9 mouse cellular contexts compared by ENCODE assay signal in the genomic region with DNA sequence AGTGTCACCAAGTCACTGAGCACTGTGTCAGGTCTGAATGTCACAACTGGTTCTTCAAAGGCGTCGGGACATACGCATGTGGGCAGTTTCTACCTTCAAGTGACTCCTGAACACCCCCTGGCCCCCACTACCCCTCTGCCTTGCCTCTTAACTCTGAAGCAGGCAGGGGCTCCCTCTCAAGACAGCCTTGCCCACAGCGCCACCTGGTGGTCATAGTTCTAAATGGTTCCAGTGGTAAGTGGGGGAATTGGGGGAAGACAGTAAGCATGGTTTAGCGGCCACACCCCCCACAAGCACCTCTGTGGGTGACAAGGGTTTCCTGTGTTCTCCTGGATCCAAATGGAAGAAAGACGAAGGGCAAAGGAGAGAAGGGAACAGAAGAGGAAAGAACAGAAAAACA.
DNase-seq lines count a peak whose midpoint lies in the region; ATAC-seq and TF ChIP-seq lines count a peak whose summit lies in the region.
"Had no signal": no experiment of that assay in that cellular context is flagged by ENCODE, and none has a peak within 500 bp of the region (broad histone marks: within the 10 kb centered on the region; RNA-seq: fewer than 3 reads in every experiment).

No protein-coding gene starts in this region.

- DNase-seq in 3134 (ENCODE audit: extremely low read depth, insufficient read length, low spot score) = peak; percentile 53
- DNase-seq in adrenal gland, postnatal 25 days = peak; percentile 90
- peak; percentile 51 to 77 for DNase-seq in heart, adult 9 months (ENCODE audit: low spot score in 2 of 2)
- peak; percentile 83 for DNase-seq in kidney, adult 9 months
- DNase-seq in midbrain, postnatal 0 days (ENCODE audit: low spot score) = peak; percentile 83
- peak; percentile 79 to 91 for DNase-seq in spleen, postnatal 10 days (ENCODE audit: low spot score in 2 of 2)

- TF ChIP-seq CTCF in midbrain, postnatal 0 days (IDR thresholded peaks at IDR 0.05) = peak; percentile 98

- 0 out of 2 replicates have a peak, but pooled peaks cover 3% of the 10 kb centered on the region for H3K27me3 ChIP-seq in embryonic facial prominence, embryonic 13.5 days
- H3K27me3 ChIP-seq in limb, embryonic 15.5 days = no peaks in the 10 kb centered on the region
- no peaks in the 10 kb centered on the region for H3K27me3 ChIP-seq in midbrain, postnatal 0 days (ENCODE audit: insufficient read depth, low read length)
- H3K27me3 ChIP-seq: Patski had no signal

- H3K4me1 ChIP-seq in embryonic facial prominence, embryonic 13.5 days = peaks cover 24% of the 10 kb centered on the region
- peaks cover 23% of the 10 kb centered on the region for H3K4me1 ChIP-seq in limb, embryonic 15.5 days
- H3K4me1 ChIP-seq in midbrain, postnatal 0 days (ENCODE audit: insufficient read depth, low read length) = peaks cover 4% of the 10 kb centered on the region; the same call in 1 of the 2 replicates

- H3K9ac ChIP-seq in embryonic facial prominence, embryonic 13.5 days = no peak overlapping the region
- H3K9ac ChIP-seq in limb, embryonic 15.5 days = no peak overlapping the region
- H3K9ac ChIP-seq in midbrain, postnatal 0 days (replicated peaks; ENCODE audit: low read length, poor library complexity, severe bottlenecking) = no peak overlapping the region

- H3K4me3 ChIP-seq in embryonic facial prominence, embryonic 13.5 days = no peak overlapping the region
- no peak overlapping the region for H3K4me3 ChIP-seq in limb, embryonic 15.5 days
- H3K4me3 ChIP-seq in midbrain, postnatal 0 days (ENCODE audit: low read depth, low read length) = no peak overlapping the region

- H3K27ac ChIP-seq in embryonic facial prominence, embryonic 13.5 days = no peak overlapping the region; the same call in 1 of the 2 replicates
- no peak overlapping the region for H3K27ac ChIP-seq in limb, embryonic 15.5 days
- H3K27ac ChIP-seq in midbrain, postnatal 0 days (ENCODE audit: low read depth, low read length) = no peak overlapping the region

- WGBS in embryonic facial prominence, embryonic 13.5 days = 11% methylated on average over 6 of the region's 6 CpGs
- WGBS in limb, embryonic 15.5 days = 5% methylated on average over 6 of the region's 6 CpGs
- 9% methylated on average over 6 of the region's 6 CpGs for WGBS in midbrain, postnatal 0 days

- 0 out of 2 replicates have a peak, but pooled peaks have one; percentile 21 for ATAC-seq in embryonic facial prominence, embryonic 13.5 days (ENCODE audit: insufficient number of reproducible peaks, insufficient read depth, low FRiP score, low TSS enrichment, low read depth)
- ATAC-seq in limb, embryonic 15.5 days (ENCODE audit: insufficient number of reproducible peaks, low FRiP score, low TSS enrichment, low read depth) = no peak
- ATAC-seq in midbrain, postnatal 0 days (ENCODE audit: low FRiP score) = peak; percentile 45; the same call in 1 of the 2 replicates
- ATAC-seq: Patski had no signal

- peaks cover 35% of the 10 kb centered on the region for H3K36me3 ChIP-seq in embryonic facial prominence, embryonic 13.5 days
- H3K36me3 ChIP-seq in limb, embryonic 15.5 days = peaks cover 15% of the 10 kb centered on the region
- peaks cover 3% of the 10 kb centered on the region for H3K36me3 ChIP-seq in midbrain, postnatal 0 days (ENCODE audit: insufficient read depth, low read length)

- H3K9me3 ChIP-seq in embryonic facial prominence, embryonic 13.5 days = no peaks in the 10 kb centered on the region; the same call in 1 of the 2 replicates
- no peaks in the 10 kb centered on the region for H3K9me3 ChIP-seq in limb, embryonic 15.5 days
- no peaks in the 10 kb centered on the region for H3K9me3 ChIP-seq in midbrain, postnatal 0 days (ENCODE audit: low read length)

- H3K4me2 ChIP-seq in embryonic facial prominence, embryonic 13.5 days = peak overlapping the region; percentile 48
- H3K4me2 ChIP-seq in limb, embryonic 15.5 days = peak overlapping the region; percentile 36; the same call in 1 of the 2 replicates
- H3K4me2 ChIP-seq in midbrain, postnatal 0 days (ENCODE audit: low read depth, low read length, poor library complexity, severe bottlenecking) = peak overlapping the region; percentile 15; the same call in 1 of the 2 replicates
